Mouse (Mus musculus): Measurements from ENCODE around the gene Tor3a.
A peak's percentile ranks its signal among the peaks of the same experiment; 100 is the strongest.

The Tor3a gene

GRCm38 (mm10) chr1:156635148-156635547, 39.0 kb downstream of the Tor3a start:
- DNase-seq (ENCODE audit: low read depth, low spot score) = no peak

- peak; percentile 84 for DNase-seq (ENCODE audit: low read depth, low spot score)
Measured at GRCm38 (mm10) chr1:156633095-156633494, 41.1 kb downstream of the Tor3a start.

GRCm38 (mm10) chr1:156630965-156631364, 43.2 kb downstream of the Tor3a start:
- DNase-seq (ENCODE audit: low read depth, low spot score) = peak; percentile 62

- no peak for DNase-seq (ENCODE audit: low read depth, low spot score)
Measured at GRCm38 (mm10) chr1:156629984-156630383, 44.2 kb downstream of the Tor3a start.

GRCm38 (mm10) chr1:156626729-156627128, 47.4 kb downstream of the Tor3a start:
- DNase-seq (ENCODE audit: low read depth, low spot score) = peak; percentile 60

GRCm38 (mm10) chr1:156624231-156624630, 49.9 kb downstream of the Tor3a start:
- peak; percentile 47 for DNase-seq (ENCODE audit: low read depth, low spot score)

- no peak for DNase-seq (ENCODE audit: low read depth, low spot score)
Measured at GRCm38 (mm10) chr1:156620951-156621350, 53.2 kb downstream of the Tor3a start.

GRCm38 (mm10) chr1:156620292-156620909, 53.8 kb downstream of the Tor3a start:
- DNase-seq (ENCODE audit: low read depth, low spot score) = no peak

GRCm38 (mm10) chr1:156617811-156618210, 56.3 kb downstream of the Tor3a start:
- DNase-seq (ENCODE audit: low read depth, low spot score) = no peak

GRCm38 (mm10) chr1:156616989-156617598, 57.1 kb downstream of the Tor3a start:
- DNase-seq (ENCODE audit: low read depth, low spot score) = peak; percentile 88

GRCm38 (mm10) chr1:156615381-156616133, 58.6 kb downstream of the Tor3a start:
- DNase-seq (ENCODE audit: low read depth, low spot score) = peak; percentile 96

- peak; percentile 65 for DNase-seq (ENCODE audit: low read depth, low spot score)
Measured at GRCm38 (mm10) chr1:156614710-156615109, 59.4 kb downstream of the Tor3a start.

GRCm38 (mm10) chr1:156613855-156614530, 60.2 kb downstream of the Tor3a start:
- DNase-seq (ENCODE audit: low read depth, low spot score) = peak; percentile 54

- no peak for DNase-seq (ENCODE audit: low read depth, low spot score)
Measured at GRCm38 (mm10) chr1:156610257-156610656, 63.9 kb downstream of the Tor3a start.

GRCm38 (mm10) chr1:156608496-156608895, 65.7 kb downstream of the Tor3a start:
- no peak for DNase-seq (ENCODE audit: low read depth, low spot score)

GRCm38 (mm10) chr1:156605940-156606339, 68.2 kb downstream of the Tor3a start:
- no peak for DNase-seq (ENCODE audit: low read depth, low spot score)

- no peak for DNase-seq (ENCODE audit: low read depth, low spot score)
Measured at GRCm38 (mm10) chr1:156605094-156605866, 68.9 kb downstream of the Tor3a start.
